Mouse (Mus musculus) neutrophil, adult 59 days (primary cell): ENCODE results near the gene Ing3. TPM values are rescaled to one million over a fixed set of nuclear protein-coding genes. Genes with fewer than 3 reads are reported as not detected.

Experiments
- total RNA-seq, 2 experiments: library from RNA; stranded (reverse); gene quantifications; 1 replicate in 1 of 2; 2 replicates in 1 of 2; pipeline ENCODE4 v1.2.4; 2023

The Ing3 gene
- 10 to 100 TPM; 48.1 to 57.4 TPM for total RNA-seq

DNA sequence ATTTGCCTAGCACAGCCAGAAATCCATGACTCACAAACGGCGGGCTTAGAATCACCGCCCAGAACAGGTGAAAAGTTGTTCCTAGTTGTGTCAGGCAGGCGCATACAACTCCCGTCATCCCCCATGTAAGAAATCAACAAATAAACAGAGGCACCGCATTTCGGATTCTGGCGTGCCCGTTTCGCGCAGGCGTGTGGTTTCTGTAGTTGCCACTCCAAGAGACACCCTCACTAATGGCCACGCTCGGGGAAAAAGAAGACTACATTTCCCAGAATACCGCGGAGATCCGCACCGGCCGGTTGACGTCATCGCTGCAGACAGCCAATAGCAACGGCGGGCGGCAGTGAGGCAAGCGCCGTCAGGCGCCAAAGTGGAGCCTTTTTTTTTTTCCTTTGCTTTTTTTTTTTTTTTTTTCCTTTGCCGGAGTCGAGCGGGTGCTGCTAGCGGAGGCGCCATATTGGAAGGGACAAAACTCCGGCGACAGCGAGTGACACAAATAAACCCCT is at the start of gene Ing3:
Gene Ing3, plus strand, starts transcription at position 346 of the 506 bp plus-strand sequence.

DNA sequence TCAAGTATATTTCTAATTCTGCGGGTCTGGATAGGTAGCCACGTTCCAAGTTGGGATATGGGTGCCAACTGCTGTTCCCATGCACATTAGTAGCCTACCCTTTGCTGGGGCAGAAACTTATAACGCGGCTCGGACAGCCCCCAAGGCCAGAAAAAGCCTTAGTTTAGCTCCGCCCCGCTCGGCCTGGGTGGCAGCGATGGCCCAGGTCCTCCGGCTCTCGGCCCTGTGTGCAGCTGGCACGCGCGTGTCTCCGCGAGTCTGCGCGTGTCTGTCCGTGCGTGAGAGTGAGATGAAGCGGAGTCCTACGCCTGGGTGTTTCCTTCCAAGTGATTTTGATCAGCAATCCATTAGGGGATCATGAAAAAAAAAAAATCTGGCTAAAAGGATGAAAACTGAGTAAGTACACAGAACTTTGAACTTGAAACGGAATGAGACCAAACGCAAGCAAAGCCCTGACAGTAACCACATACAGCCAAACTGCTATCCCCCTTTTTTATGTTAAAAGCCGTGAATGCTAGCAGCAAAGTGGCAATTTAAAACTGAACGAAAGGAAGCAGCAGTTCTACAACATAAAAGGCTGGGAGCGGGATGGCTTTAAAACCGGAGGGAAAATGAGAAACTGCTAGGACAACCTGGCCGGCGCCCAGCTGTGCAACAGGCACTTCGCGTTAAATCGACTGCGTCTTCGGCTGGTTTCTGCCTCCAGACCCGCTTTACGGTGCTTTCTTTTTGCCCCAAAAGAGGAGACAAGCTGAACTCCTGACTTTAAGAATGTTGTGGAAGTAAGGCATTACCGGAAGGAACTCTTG is 36.6 kb downstream of the Ing3 start, which contains the start of gene Cped1:
Gene Cped1, plus strand, starts transcription at position 185 of the 809 bp plus-strand sequence.

Other genes starting within 250 kb of the Ing3 start
- gene Tspan12, start 97.1 kb upstream of the Ing3 start, total RNA-seq = under 1 TPM in 1 of 2 experiments, not detected in 1; 0.76 TPM
- gene Cped1, start 36.3 kb downstream of the Ing3 start, total RNA-seq = 1 to 10 TPM; 1.0 to 1.2 TPM